ENCODE assay signal across 23 mouse cellular contexts in the genomic region with DNA sequence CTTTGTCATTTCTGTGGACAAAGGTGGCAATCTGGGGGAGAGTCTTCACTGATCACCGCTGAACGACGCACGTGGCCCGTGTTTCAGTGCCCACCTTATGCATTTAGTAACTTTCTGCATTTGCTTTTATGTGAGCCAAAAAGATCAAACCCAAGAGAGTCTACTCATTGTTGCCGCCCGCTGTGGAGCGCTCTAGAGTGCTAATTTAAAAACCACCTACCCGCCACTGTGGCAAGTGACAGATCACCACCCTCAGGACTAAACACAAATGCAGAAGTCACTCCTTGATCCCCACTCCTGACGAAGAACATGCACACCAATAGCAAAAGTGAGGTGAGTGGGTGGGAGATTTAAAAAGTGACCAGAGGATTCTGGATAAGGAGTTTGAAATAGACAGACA.
DNase-seq lines count a peak whose midpoint lies in the region; ATAC-seq and TF ChIP-seq lines count a peak whose summit lies in the region.
"Had no signal": no experiment of that assay in that cellular context is flagged by ENCODE, and none has a peak within 500 bp of the region (broad histone marks: within the 10 kb centered on the region; RNA-seq: fewer than 3 reads in every experiment).

No protein-coding gene starts in this region.

- DNase-seq in frontal cortex, postnatal 36 days (ENCODE audit: low spot score in 2 of 2), result no peak
- peak; percentile 77 for DNase-seq in heart, adult 11 months
- no peak for DNase-seq in heart, postnatal 36 days
- DNase-seq in right cerebral cortex, adult 18-20 months, result peak; percentile 28
- no peak for DNase-seq in right cerebral cortex, postnatal 4 days
- peak; percentile 45 for DNase-seq in brain, adult 2 months (ENCODE audit: low read depth, low spot score)
- DNase-seq in hindbrain, postnatal 0 days (ENCODE audit: low spot score), result no peak
- DNase-seq: adrenal gland, adult 2 months; adrenal gland, adult 8-10 months; adrenal gland, postnatal 10 days; adrenal gland, postnatal 14 days; adrenal gland, postnatal 25 days; adrenal gland, postnatal 36 days; B cell, adult 2 months; cerebellum, adult 11 months; cerebellum, adult 11-12 months; cerebellum, adult 18-20 months had no signal

- TF ChIP-seq CTCF in hindbrain, postnatal 0 days (IDR thresholded peaks at IDR 0.05; ENCODE audit: low read depth), result no peak

- 93% methylated on average over 10 of the region's 10 CpGs for WGBS in hindbrain, postnatal 0 days

- H3K36me3 ChIP-seq in hindbrain, postnatal 0 days (ENCODE audit: insufficient read depth, low read length), result no peaks in the 10 kb centered on the region
- H3K36me3 ChIP-seq: G1E had no signal

- H3K27me3 ChIP-seq in hindbrain, postnatal 0 days (ENCODE audit: insufficient read depth, low read length), result no peaks in the 10 kb centered on the region
- H3K27me3 ChIP-seq: CH12.LX had no signal

- intact Hi-C loops in heart, postnatal 36 days (cut with DNase I), result no loop called here

- H3K4me3 ChIP-seq in hindbrain, postnatal 0 days (ENCODE audit: low read length), result no peak overlapping the region

- no peaks in the 10 kb centered on the region for H3K9me3 ChIP-seq in hindbrain, postnatal 0 days (ENCODE audit: low read length)

- H3K9ac ChIP-seq in hindbrain, postnatal 0 days (replicated peaks; ENCODE audit: low read length), result no peak overlapping the region

- no peak overlapping the region for H3K4me2 ChIP-seq in hindbrain, postnatal 0 days (ENCODE audit: low read depth, low read length)

- peak; percentile 78 for ATAC-seq in frontal cortex, adult (ENCODE audit: low TSS enrichment)
- ATAC-seq in hindbrain, postnatal 0 days, result no peak
- ATAC-seq: activated CD4-positive, CD25-positive, alpha-beta regulatory T cell, adult 4 months; CD4-positive, CD25-positive, alpha-beta regulatory T cell, adult 4 months; Patski had no signal

- H3K4me1 ChIP-seq in hindbrain, postnatal 0 days (ENCODE audit: insufficient read depth, low read length), result no peaks in the 10 kb centered on the region

- no peak overlapping the region for H3K27ac ChIP-seq in hindbrain, postnatal 0 days

Comparison
In these comparisons a context has a peak if more than half of its experiments do, and no peak if none do; other contexts are left out.
1. DNase-seq: peak in heart, adult 11 months (single experiment), right cerebral cortex, adult 18-20 months (single experiment) and brain, adult 2 months (single experiment); none in frontal cortex, postnatal 36 days (0 of 2), heart, postnatal 36 days (0 of 2), right cerebral cortex, postnatal 4 days (single experiment) and hindbrain, postnatal 0 days (single experiment).